Mouse (Mus musculus) stomach, embryonic 14.5 days (tissue): ENCODE measurements at regions not wholly inside any gene's neighbourhood (a gene's known extent, or its start where the extent isn't known, plus 50 kb on each side); places are given as distances from the start of the nearest gene placed in this dataset.

Experiments used
- ATAC-seq: fragments of 200-750 bp; cut with Nextera tagmentation; 2 replicates; pipeline ENCODE4 v1.8.0; 2017; ENCODE audit warnings: low read depth, moderate TSS enrichment; ENCODE audit not compliant: insufficient number of reproducible peaks, insufficient read depth, low FRiP score
- H3K27ac ChIP-seq: fragments of 300-500 bp; sonication (generic); 2 replicates; pipeline ENCODE4 v1.5.1; 2014; ENCODE audit warnings: mild to moderate bottlenecking, low read length, moderate library complexity, mixed read lengths
- H3K27me3 ChIP-seq: fragments of 300-500 bp; sonication (generic); 2 replicates; pipeline ENCODE4 v1.6.1; 2014; ENCODE audit warnings: low read length, control low read depth, mixed read lengths; ENCODE audit not compliant: control insufficient read depth, insufficient read depth
- H3K36me3 ChIP-seq: fragments of 300-500 bp; sonication (generic); 2 replicates; pipeline ENCODE4 v1.6.1; 2014; ENCODE audit warnings: mild to moderate bottlenecking, control low read depth, low read length, moderate library complexity, mixed read lengths; ENCODE audit not compliant: control insufficient read depth, insufficient read depth
- H3K4me1 ChIP-seq: fragments of 300-500 bp; sonication (generic); 2 replicates; pipeline ENCODE4 v1.6.1; 2014; ENCODE audit warnings: low read length, control low read depth, mixed read lengths; ENCODE audit not compliant: control insufficient read depth, insufficient read depth
- H3K4me2 ChIP-seq: fragments of 300-500 bp; sonication (generic); replicated peaks from 2 replicates; pipeline ENCODE4 v1.6.1; 2014; ENCODE audit warnings: low read depth, low read length, control low read depth
- H3K4me3 ChIP-seq: fragments of 300-500 bp; sonication (generic); 2 replicates; pipeline ENCODE4 v1.5.1; 2014; ENCODE audit warnings: low read depth, low read length, control low read depth
- H3K9ac ChIP-seq: fragments of 300-500 bp; sonication (generic); replicated peaks from 2 replicates; pipeline ENCODE4 v1.6.1; 2014; ENCODE audit warnings: low read depth, mild to moderate bottlenecking, control low read depth, low read length, moderate library complexity, mixed read lengths
- H3K9me3 ChIP-seq: fragments of 300-500 bp; sonication (generic); 2 replicates; pipeline ENCODE4 v1.6.1; 2016; ENCODE audit warnings: low read depth, low read length, control low read depth; ENCODE audit not compliant: control insufficient read depth
- WGBS: fragments of 180-500 bp; shearing (Covaris S2); extraction: QIAGEN DNeasy Blood & Tissue Kit; methylation state at CpG from one replicate; pipeline ENCODE4 v1.1.7; 2014; 5-methylcytosine and 5-hydroxymethylcytosine counted together

DNA sequence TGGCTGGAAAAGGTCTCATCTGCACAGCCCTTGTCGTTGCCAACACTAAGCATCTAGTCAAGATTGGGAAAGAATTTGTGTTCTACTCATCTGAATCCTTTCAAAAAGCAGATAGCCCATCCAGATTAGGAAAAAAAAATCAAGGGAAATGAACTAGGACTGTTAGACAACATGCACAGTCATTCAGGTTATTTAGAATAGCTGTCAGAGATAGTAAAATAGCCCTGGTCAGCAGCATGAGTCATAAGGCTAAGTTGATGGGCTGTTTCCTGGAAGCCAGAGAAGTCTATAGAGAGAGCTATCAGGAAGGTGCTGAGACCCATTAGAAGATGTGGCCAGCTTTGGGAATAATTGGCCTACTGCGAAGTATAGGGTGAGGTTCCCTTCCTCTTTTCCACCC lies 1447.4 kb downstream of the Slc22a22 start:
- no peaks in the 10 kb centered on the region for H3K36me3 ChIP-seq
- no peak overlapping the region for H3K4me3 ChIP-seq
- ATAC-seq: no peak
- H3K4me1 ChIP-seq: no peaks in the 10 kb centered on the region
- 71% methylated on average over 2 of the region's 2 CpGs for WGBS
- no peaks in the 10 kb centered on the region for H3K9me3 ChIP-seq
- no peak overlapping the region for H3K9ac ChIP-seq
- no peak overlapping the region for H3K27ac ChIP-seq
- H3K27me3 ChIP-seq: no peaks in the 10 kb centered on the region
- H3K4me2 ChIP-seq: no peak overlapping the region

DNA sequence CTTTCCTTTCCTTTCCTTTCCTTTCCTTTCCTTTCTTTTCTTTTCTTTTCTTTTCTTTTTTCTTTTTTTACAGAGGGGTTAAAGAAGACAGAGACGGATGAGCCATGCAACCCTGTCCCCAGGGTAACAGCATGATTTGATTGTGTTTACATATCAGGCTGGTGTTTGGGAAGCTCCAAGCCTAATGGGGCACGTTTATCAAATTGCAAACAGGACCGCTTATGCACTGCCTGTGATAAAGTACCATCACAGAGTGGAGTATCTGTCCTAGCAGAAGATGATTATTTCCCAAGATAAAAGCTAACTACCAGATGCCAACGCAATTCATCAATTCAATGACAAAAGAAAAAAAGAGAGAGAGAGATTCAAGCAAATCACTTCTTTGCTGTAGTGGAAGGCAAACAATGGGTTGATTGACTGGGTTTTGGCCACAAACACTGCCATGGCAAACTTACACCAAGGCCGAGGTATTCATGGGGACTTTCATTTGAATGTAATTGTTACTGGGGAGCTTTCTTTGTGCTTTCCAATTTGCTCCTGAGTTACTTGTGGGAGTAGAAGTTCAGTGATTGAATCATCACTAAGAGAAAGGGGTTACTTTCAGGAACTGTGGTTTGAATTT lies 1450.1 kb downstream of the Slc22a22 start:
- ATAC-seq: no peak
- H3K36me3 ChIP-seq: no peaks in the 10 kb centered on the region
- no peak overlapping the region for H3K4me3 ChIP-seq
- H3K4me2 ChIP-seq: no peak overlapping the region
- no peaks in the 10 kb centered on the region for H3K9me3 ChIP-seq
- H3K27ac ChIP-seq: no peak overlapping the region
- 18% methylated on average over 5 of the region's 5 CpGs for WGBS
- no peaks in the 10 kb centered on the region for H3K27me3 ChIP-seq
- H3K4me1 ChIP-seq: no peaks in the 10 kb centered on the region
- H3K9ac ChIP-seq: no peak overlapping the region

DNA sequence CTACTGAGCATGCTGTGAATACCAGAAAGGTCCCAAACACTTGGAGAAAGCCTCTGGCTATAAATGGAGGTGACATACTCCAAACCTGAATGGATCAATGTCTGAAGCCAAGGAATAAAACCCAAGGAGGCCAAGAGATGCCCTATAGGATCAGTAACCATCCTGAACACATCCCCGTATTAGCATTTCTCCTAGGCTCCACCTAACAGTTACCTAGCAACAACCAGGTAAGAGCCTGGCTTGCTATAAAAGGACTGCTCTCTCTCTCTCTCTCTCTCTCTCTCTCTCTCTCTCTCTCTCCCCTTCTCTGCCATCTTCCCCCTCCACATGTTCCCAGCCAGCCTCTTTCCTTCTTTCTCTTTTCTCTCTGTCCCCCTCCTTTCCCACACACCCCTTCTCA lies 1452.7 kb downstream of the Slc22a22 start:
- Histone ChIP-seq H3K4me3 (no peak overlapping the region), H3K9me3 (no peaks in the 10 kb centered on the region), H3K4me2 (no peak overlapping the region), H3K36me3 (no peaks in the 10 kb centered on the region), H3K27me3 (no peaks in the 10 kb centered on the region), H3K9ac (no peak overlapping the region), H3K4me1 (no peaks in the 10 kb centered on the region), H3K27ac (no peak overlapping the region)
- WGBS: 88% methylated on average over 1 of the region's 1 CpGs
- no peak for ATAC-seq

DNA sequence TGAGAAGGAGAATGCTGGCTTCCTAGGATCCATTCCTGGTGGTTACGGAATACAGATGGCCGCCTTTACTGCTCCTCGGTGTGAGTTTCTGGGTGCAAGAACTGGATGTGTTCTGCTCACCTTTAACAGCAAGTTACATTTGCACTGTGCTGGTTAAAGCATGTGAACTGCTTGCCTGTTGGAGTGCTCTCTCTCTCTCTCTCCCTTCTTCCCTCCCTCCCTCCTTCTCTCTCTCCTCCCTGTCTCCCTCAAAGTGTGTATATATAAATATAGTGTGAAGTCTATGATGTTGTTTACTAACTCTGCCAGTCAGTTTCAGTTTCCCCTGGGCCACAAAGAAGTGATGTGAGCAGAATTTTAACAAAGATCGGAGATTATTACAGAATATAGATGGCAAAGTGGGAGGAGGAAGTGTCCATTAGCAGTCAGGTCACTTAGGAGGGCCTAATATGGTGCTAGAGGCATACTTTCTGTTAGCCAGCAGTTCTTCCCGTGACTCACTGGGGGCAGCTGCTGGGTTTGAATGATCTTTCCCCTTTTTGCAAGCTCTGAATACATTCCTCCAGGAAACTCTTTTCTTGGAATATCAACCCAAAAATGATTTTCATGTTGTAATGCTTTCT lies 1453.5 kb downstream of the Slc22a22 start:
- no peak for ATAC-seq
- 75% methylated on average over 5 of the region's 5 CpGs for WGBS
- H3K36me3 ChIP-seq: no peaks in the 10 kb centered on the region

DNA sequence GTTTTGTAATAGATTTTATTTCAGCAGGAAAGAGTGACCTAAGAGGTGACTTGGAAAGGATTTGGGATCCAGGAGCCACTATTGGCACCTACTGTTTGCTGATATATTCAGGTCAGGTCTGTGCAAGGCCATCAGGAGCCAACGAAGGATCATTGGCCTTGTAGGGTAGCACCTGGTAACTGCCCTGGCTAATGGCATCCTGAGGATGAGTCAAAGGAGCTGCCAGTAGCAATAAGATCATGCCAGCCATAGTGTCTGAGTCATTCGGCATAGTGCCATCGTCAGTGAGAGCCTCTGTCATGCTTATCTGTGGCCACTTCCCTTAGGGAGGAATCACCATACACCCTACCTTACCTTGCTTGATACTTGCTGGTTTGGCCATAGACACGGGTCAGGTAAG lies 1455.1 kb downstream of the Slc22a22 start:
- Histone ChIP-seq H3K9ac (no peak overlapping the region), H3K27me3 (no peaks in the 10 kb centered on the region), H3K4me3 (no peak overlapping the region), H3K27ac (no peak overlapping the region), H3K36me3 (no peaks in the 10 kb centered on the region), H3K4me2 (no peak overlapping the region), H3K4me1 (no peaks in the 10 kb centered on the region), H3K9me3 (no peaks in the 10 kb centered on the region)
- ATAC-seq: no peak
- 84% methylated on average over 4 of the region's 4 CpGs for WGBS

More for the DNA sequence above, 1453.5 kb downstream of the Slc22a22 start:
- no peaks in the 10 kb centered on the region for H3K27me3 ChIP-seq
- no peak overlapping the region for H3K27ac ChIP-seq
- H3K4me2 ChIP-seq: no peak overlapping the region
- H3K9ac ChIP-seq: no peak overlapping the region
- H3K4me3 ChIP-seq: no peak overlapping the region
- no peaks in the 10 kb centered on the region for H3K9me3 ChIP-seq
- H3K4me1 ChIP-seq: no peaks in the 10 kb centered on the region

DNA sequence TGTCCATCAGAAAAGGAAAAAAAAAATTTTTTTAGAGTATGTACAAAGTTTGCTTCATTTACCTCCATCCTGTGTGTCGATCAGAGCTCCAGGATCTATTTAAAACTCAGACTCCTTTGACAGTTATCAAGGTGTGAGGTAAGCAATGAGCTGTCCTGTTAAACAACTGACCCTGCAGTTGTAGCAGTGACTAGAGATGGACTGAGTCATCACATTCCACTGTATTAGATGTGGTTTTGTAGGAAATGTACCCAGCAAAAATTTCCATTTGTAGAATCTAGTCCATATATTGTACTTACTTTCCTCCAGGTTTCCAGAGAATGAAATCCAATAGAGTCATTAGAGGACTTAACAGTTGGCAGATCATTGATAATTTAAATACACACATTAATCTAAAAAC lies 1459.3 kb downstream of the Slc22a22 start:
- Histone ChIP-seq H3K4me1 (no peaks in the 10 kb centered on the region), H3K4me2 (no peak overlapping the region), H3K9ac (no peak overlapping the region), H3K27me3 (no peaks in the 10 kb centered on the region), H3K27ac (no peak overlapping the region), H3K36me3 (no peaks in the 10 kb centered on the region), H3K9me3 (no peaks in the 10 kb centered on the region), H3K4me3 (no peak overlapping the region)
- ATAC-seq: no peak
- WGBS: 82% methylated on average over 1 of the region's 1 CpGs

DNA sequence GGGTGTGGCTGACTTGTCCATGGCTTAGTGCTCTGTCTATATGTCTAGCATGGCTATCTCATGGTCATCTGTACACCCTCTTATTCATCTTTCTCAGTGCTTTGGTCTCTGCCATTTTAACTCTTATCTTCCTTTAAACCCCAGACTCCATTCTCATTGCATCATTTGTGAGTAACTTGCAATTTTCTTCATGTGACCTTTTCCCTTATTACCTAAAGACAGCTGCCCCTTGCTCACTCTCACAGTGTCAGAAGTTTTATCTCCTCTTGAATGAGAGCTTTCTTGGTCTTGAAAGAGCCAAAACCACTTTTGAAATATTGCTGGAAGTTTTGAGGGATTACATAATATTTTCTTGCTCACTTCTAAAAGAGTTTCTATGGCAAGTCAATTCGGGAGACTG lies 1459.9 kb downstream of the Slc22a22 start:
- no peaks in the 10 kb centered on the region for H3K27me3 ChIP-seq
- ATAC-seq: no peak
- H3K9ac ChIP-seq: no peak overlapping the region
- no peaks in the 10 kb centered on the region for H3K4me1 ChIP-seq
- no peak overlapping the region for H3K4me3 ChIP-seq
- no peaks in the 10 kb centered on the region for H3K36me3 ChIP-seq
- 96% methylated on average over 1 of the region's 1 CpGs for WGBS
- H3K9me3 ChIP-seq: no peaks in the 10 kb centered on the region
- H3K27ac ChIP-seq: no peak overlapping the region
- no peak overlapping the region for H3K4me2 ChIP-seq

DNA sequence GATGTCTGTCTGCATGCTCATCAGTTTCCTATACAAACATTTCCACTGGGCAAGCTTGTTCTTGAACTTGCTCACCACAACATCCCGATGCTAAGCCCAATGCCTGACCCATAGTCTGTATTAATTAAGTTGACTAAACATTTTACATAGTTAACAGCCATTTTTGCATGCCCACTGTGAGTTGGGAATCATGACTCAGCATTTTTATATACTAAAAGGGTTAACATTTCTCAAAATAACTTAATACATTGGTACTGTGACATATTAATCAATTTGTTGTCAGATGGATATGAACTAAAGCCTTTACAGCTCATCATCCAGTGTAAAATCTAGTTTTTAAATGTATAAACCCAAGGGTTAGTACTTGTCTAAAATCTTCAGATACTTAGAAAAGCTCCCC lies 1461.4 kb downstream of the Slc22a22 start:
- 81% methylated on average over 1 of the region's 1 CpGs for WGBS
- no peak for ATAC-seq
- H3K4me1 ChIP-seq: no peaks in the 10 kb centered on the region

More for the DNA sequence above, 1461.4 kb downstream of the Slc22a22 start:
- no peak overlapping the region for H3K9ac ChIP-seq
- no peaks in the 10 kb centered on the region for H3K36me3 ChIP-seq
- no peak overlapping the region for H3K4me3 ChIP-seq
- H3K4me2 ChIP-seq: no peak overlapping the region
- no peak overlapping the region for H3K27ac ChIP-seq
- no peaks in the 10 kb centered on the region for H3K9me3 ChIP-seq
- H3K27me3 ChIP-seq: no peaks in the 10 kb centered on the region
